Mouse (Mus musculus): ENCODE results near the gene Trip10. TPM values are rescaled to one million over a fixed set of nuclear protein-coding genes. Genes with fewer than 3 reads are reported as not detected.

The Trip10 gene
- total and polyA plus RNA-seq, 2 experiments, result 5.1 to 7.2 TPM

DNA sequence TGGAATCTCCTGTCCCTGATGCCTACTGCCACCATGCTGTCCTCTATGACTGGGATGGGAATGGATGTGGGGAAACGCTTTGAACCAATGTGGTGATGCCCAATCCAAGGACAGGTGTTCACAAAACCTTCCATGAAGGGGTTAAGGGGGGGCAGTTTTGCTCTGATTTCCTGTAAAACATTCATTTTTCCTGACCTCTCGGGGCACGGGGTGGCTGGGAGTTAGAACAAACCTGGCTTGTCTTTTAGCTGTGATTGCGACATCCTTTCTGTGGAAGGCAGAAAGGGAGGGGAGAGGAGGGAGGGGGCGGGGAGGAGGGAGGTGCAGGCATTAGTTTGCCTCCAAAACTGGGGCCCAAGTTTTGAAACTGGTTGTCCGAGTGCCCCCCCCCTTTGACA lies 18.5 kb upstream of the Trip10 start:
- H3K4me3 ChIP-seq (ENCODE audit: insufficient read depth, low read depth, low read length), result no peak overlapping the region
- H3K36me3 ChIP-seq (ENCODE audit: control insufficient read depth, insufficient read depth, low read length), result peaks cover 4% of the 10 kb centered on the region; the same call in 1 of the 2 replicates
- H3K27me3 ChIP-seq (ENCODE audit: control insufficient read depth, insufficient read depth, low read length), result no peaks in the 10 kb centered on the region
- H3K4me1 ChIP-seq (ENCODE audit: control insufficient read depth, insufficient read depth, low read length), result peaks cover 37% of the 10 kb centered on the region
- TF ChIP-seq POLR2A (IDR thresholded peaks at IDR 0.05; ENCODE audit: extremely low read depth, insufficient read depth, low read length) (no peak), CTCF (IDR thresholded peaks at IDR 0.05; ENCODE audit: low read depth, low read length) (no peak)
- no peak overlapping the region for H3K9ac ChIP-seq (ENCODE audit: low read depth, low read length)
- peak overlapping the region; percentile 89 for H3K27ac ChIP-seq (replicated peaks; ENCODE audit: insufficient read depth, low read depth, low read length)
- WGBS, result 3% methylated on average over 6 of the region's 6 CpGs
- H3K79me2 ChIP-seq (ENCODE audit: control insufficient read depth, insufficient read depth, low read length), result peaks cover 22% of the 10 kb centered on the region; the same call in 1 of the 2 replicates
- peak; percentile 93 for DNase-seq (ENCODE audit: extremely low read depth, low read depth, low spot score)

DNA sequence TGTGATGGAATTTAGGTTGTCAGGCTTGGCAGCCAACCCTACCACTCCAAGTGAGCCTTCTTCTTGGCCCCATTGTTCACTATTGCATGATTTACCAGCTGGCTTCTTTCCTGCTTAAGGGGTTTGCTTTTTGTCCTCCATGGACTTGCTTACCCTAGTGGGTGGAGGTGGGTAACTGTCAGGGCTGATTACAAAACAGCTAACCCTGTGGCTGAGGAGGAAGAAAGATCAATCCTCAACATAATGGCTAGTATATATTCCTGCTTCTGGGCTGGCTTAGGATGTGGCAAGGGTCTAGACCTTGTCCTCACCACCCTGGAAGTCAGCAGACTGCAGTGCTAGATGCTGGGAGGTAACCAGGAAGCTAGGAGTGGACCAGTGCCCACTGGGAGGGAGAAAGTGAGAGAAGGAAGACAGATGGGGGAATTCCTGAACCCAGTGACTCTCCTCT lies 17.9 kb upstream of the Trip10 start:
- Histone ChIP-seq H3K27me3 (ENCODE audit: control insufficient read depth, insufficient read depth, low read length) (no peaks in the 10 kb centered on the region), H3K4me1 (ENCODE audit: control insufficient read depth, insufficient read depth, low read length) (peaks cover 34% of the 10 kb centered on the region), H3K79me2 (ENCODE audit: control insufficient read depth, insufficient read depth, low read length) (peaks cover 22% of the 10 kb centered on the region; the same call in 1 of the 2 replicates), H3K9ac (ENCODE audit: low read depth, low read length) (0 out of 2 replicates have a peak overlapping the region, but pooled peaks have one; percentile 2), H3K27ac (replicated peaks; ENCODE audit: insufficient read depth, low read depth, low read length) (peak overlapping the region; percentile 89), H3K4me3 (ENCODE audit: insufficient read depth, low read depth, low read length) (no peak overlapping the region), H3K36me3 (ENCODE audit: control insufficient read depth, insufficient read depth, low read length) (no peaks in the 10 kb centered on the region)
- TF ChIP-seq CTCF (IDR thresholded peaks at IDR 0.05; ENCODE audit: low read depth, low read length) (no peak), POLR2A (IDR thresholded peaks at IDR 0.05; ENCODE audit: extremely low read depth, insufficient read depth, low read length) (no peak)
- peak; percentile 82 for DNase-seq (ENCODE audit: extremely low read depth, low read depth, low spot score)

DNA sequence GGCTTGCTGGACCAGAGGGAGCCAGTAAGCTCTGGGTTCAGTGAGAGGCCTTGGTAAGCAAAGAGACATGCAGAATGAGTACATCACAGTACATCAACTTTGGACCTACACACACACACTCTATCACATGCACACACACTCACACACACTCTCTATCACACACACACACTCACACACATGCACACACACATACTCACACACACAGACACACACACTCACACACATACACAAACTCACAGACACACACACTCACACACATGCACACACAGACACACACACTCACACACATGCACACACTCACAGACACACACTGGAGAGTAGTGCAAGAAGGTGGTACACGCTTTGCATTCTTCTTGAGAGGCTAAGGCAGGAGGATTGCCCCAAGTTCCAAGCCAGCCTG lies 17.1 kb upstream of the Trip10 start:
- no peak for DNase-seq (ENCODE audit: extremely low read depth, low read depth, low spot score)
- WGBS, result 82% methylated on average over 1 of the region's 1 CpGs
- no peaks in the 10 kb centered on the region; the same call in 1 of the 2 replicates for H3K36me3 ChIP-seq (ENCODE audit: control insufficient read depth, insufficient read depth, low read length)
- peaks cover 15% of the 10 kb centered on the region; the same call in 1 of the 2 replicates for H3K79me2 ChIP-seq (ENCODE audit: control insufficient read depth, insufficient read depth, low read length)
- no peaks in the 10 kb centered on the region for H3K27me3 ChIP-seq (ENCODE audit: control insufficient read depth, insufficient read depth, low read length)
- 0 out of 2 replicates have a peak overlapping the region, but pooled peaks have one; percentile 1 for H3K9ac ChIP-seq (ENCODE audit: low read depth, low read length)
- H3K4me3 ChIP-seq (ENCODE audit: insufficient read depth, low read depth, low read length), result no peak overlapping the region
- H3K27ac ChIP-seq (replicated peaks; ENCODE audit: insufficient read depth, low read depth, low read length), result peak overlapping the region; percentile 89
- H3K4me1 ChIP-seq (ENCODE audit: control insufficient read depth, insufficient read depth, low read length), result peaks cover 36% of the 10 kb centered on the region
- TF ChIP-seq CTCF (IDR thresholded peaks at IDR 0.05; ENCODE audit: low read depth, low read length) (no peak), POLR2A (IDR thresholded peaks at IDR 0.05; ENCODE audit: extremely low read depth, insufficient read depth, low read length) (no peak)

DNA sequence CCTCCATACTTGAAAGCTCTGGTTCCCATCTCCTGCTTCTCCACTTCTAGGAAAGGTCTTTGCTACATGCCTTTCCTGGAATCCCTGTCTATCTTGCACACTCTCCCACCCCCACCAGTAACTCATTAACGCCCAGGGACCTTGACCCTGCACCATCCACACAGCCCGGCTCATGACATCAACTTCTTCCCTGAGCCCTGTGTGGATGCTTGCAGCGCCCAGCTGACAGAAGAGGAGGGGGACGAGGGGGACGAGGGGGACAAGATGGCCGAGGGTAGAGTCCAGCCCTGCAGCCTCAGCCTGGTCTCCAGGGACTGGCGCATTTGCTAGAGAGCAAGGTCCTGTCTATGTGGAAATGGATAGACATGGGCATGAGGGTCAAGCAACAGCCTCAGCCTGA lies 16.2 kb upstream of the Trip10 start:
- H3K4me1 ChIP-seq (ENCODE audit: control insufficient read depth, insufficient read depth, low read length), result peaks cover 36% of the 10 kb centered on the region
- H3K27ac ChIP-seq (replicated peaks; ENCODE audit: insufficient read depth, low read depth, low read length), result peak overlapping the region; percentile 89
- peak; percentile 94 for DNase-seq (ENCODE audit: extremely low read depth, low read depth, low spot score)
- TF ChIP-seq POLR2A (IDR thresholded peaks at IDR 0.05; ENCODE audit: extremely low read depth, insufficient read depth, low read length), result peak; percentile 67; the same call in 1 of the 2 replicates
- TF ChIP-seq CTCF (IDR thresholded peaks at IDR 0.05; ENCODE audit: low read depth, low read length), result no peak
- no peaks in the 10 kb centered on the region for H3K27me3 ChIP-seq (ENCODE audit: control insufficient read depth, insufficient read depth, low read length)
- H3K9ac ChIP-seq (ENCODE audit: low read depth, low read length), result peak overlapping the region; percentile 61
- 16% methylated on average over 7 of the region's 7 CpGs for WGBS
- peaks cover 5% of the 10 kb centered on the region; the same call in 1 of the 2 replicates for H3K36me3 ChIP-seq (ENCODE audit: control insufficient read depth, insufficient read depth, low read length)
- peak overlapping the region; percentile 59 for H3K4me3 ChIP-seq (ENCODE audit: insufficient read depth, low read depth, low read length)
- peaks cover 15% of the 10 kb centered on the region; the same call in 1 of the 2 replicates for H3K79me2 ChIP-seq (ENCODE audit: control insufficient read depth, insufficient read depth, low read length)

DNA sequence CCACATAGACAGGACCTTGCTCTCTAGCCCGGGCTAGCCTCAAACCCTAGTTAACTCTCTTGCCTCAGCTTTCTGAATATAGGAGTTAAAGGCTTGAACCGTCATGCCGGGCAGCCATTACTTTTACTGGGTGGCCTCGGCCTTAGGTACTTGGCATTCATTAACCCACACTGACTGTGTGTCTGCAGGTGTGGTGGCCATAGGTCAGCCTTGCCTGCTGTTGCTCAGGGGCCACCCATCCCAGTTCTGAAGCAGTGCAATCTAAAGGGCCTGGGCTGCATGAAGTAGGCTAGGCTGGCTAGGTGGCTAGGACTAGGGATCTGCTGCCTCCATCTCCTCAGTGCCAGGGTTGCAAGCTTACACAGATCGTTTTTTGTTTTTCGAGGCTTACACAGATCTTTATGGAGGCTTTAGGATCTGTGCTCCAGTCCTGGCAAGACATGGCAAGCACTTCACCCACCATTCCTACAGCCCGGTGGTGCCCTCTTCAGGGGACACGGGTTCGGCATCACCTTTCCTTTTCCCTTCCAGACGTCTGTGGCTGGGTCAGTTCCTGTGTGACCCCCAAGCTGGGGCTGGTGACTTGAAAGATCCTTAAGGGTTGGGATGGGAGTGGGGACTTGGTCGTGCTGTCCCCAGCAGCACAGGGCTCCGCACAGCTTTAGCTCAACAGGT lies 14.9 kb upstream of the Trip10 start:
- Histone ChIP-seq H3K4me1 (ENCODE audit: control insufficient read depth, insufficient read depth, low read length) (peaks cover 31% of the 10 kb centered on the region), H3K9ac (ENCODE audit: low read depth, low read length) (peak overlapping the region; percentile 61), H3K36me3 (ENCODE audit: control insufficient read depth, insufficient read depth, low read length) (peaks cover 8% of the 10 kb centered on the region; the same call in 1 of the 2 replicates), H3K79me2 (ENCODE audit: control insufficient read depth, insufficient read depth, low read length) (peaks cover 15% of the 10 kb centered on the region; the same call in 1 of the 2 replicates), H3K4me3 (ENCODE audit: insufficient read depth, low read depth, low read length) (peak overlapping the region; percentile 59), H3K27me3 (ENCODE audit: control insufficient read depth, insufficient read depth, low read length) (no peaks in the 10 kb centered on the region), H3K27ac (replicated peaks; ENCODE audit: insufficient read depth, low read depth, low read length) (peak overlapping the region; percentile 78)
- DNase-seq (ENCODE audit: extremely low read depth, low read depth, low spot score), result peak; percentile 80
- WGBS, result 20% methylated on average over 12 of the region's 12 CpGs
- TF ChIP-seq CTCF (IDR thresholded peaks at IDR 0.05; ENCODE audit: low read depth, low read length), result peak; percentile 70
- TF ChIP-seq POLR2A (IDR thresholded peaks at IDR 0.05; ENCODE audit: extremely low read depth, insufficient read depth, low read length), result no peak

DNA sequence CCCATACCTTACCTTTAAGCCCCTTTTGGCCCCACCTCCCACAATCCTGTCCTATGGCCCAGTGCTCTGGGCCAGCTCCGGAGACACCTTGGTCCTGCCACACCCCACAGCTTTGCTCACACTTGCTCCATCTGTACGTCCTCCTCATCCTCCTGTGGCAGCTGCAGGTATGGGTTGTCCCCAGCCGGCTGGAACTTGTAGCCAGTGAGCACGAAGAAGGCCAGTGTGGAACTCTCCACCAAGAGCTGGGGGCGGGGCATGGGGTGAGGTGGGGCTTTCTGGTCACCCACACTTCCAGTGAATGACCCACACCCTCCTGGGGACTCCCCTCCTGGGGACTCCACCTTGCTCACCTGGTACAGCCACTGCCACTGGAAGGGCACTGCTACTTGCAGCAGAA lies 13.5 kb upstream of the Trip10 start:
- H3K9ac ChIP-seq (ENCODE audit: low read depth, low read length), result peak overlapping the region; percentile 57
- H3K27ac ChIP-seq (replicated peaks; ENCODE audit: insufficient read depth, low read depth, low read length), result peak overlapping the region; percentile 41
- DNase-seq (ENCODE audit: extremely low read depth, low read depth, low spot score), result no peak
- TF ChIP-seq POLR2A (IDR thresholded peaks at IDR 0.05; ENCODE audit: extremely low read depth, insufficient read depth, low read length) (peak; percentile 51), CTCF (IDR thresholded peaks at IDR 0.05; ENCODE audit: low read depth, low read length) (no peak)
- H3K79me2 ChIP-seq (ENCODE audit: control insufficient read depth, insufficient read depth, low read length), result peaks cover 15% of the 10 kb centered on the region; the same call in 1 of the 2 replicates
- H3K4me1 ChIP-seq (ENCODE audit: control insufficient read depth, insufficient read depth, low read length), result peaks cover 22% of the 10 kb centered on the region
- H3K4me3 ChIP-seq (ENCODE audit: insufficient read depth, low read depth, low read length), result peak overlapping the region; percentile 59
- peaks cover 8% of the 10 kb centered on the region; the same call in 1 of the 2 replicates for H3K36me3 ChIP-seq (ENCODE audit: control insufficient read depth, insufficient read depth, low read length)
- H3K27me3 ChIP-seq (ENCODE audit: control insufficient read depth, insufficient read depth, low read length), result no peaks in the 10 kb centered on the region
- WGBS, result 14% methylated on average over 5 of the region's 5 CpGs

Data from liver, adult 2 months (tissue).